Mouse (Mus musculus) embryonic fibroblast, embryonic 13.5 days (primary cell): ENCODE data around the gene Gm21762.
"Not testable (repeated sequence)": the region's sequence is repeated elsewhere in the genome, so short reads cannot be mapped to it uniquely, and the experiment has no call there.

Source experiments
- CTCF ChIP-seq: IDR thresholded peaks from 2 replicates; pipeline ENCODE4 v1.5.1; 2011; ENCODE audit warnings: mild to moderate bottlenecking, control low read depth, low read length, moderate library complexity, borderline replicate concordance; ENCODE audit not compliant: insufficient read depth
- POLR2A ChIP-seq: IDR thresholded peaks from 2 replicates; pipeline ENCODE4 v1.6.1; 2011; ENCODE audit warnings: low read depth, mild to moderate bottlenecking, control low read depth, low read length, moderate library complexity

- not testable (repeated sequence) for TF ChIP-seq POLR2A, CTCF
These were observed 19.4 kb downstream of the Gm21762 start for GRCm38 (mm10) chr13:120196189-120196821.
